Mouse (Mus musculus): Measurements from ENCODE around the gene Ttc28. TPM values are rescaled to one million over a fixed set of nuclear protein-coding genes. Genes with fewer than 3 reads are reported as not detected.
A peak's percentile ranks its signal among the peaks of the same experiment; 100 is the strongest.
"Not testable (repeated sequence)": the region's sequence is repeated elsewhere in the genome, so short reads cannot be mapped to it uniquely, and the experiment has no call there.

Gene Ttc28
- polyA plus RNA-seq, 1 experiment from 2014 or later: 14.5 TPM

DNA sequence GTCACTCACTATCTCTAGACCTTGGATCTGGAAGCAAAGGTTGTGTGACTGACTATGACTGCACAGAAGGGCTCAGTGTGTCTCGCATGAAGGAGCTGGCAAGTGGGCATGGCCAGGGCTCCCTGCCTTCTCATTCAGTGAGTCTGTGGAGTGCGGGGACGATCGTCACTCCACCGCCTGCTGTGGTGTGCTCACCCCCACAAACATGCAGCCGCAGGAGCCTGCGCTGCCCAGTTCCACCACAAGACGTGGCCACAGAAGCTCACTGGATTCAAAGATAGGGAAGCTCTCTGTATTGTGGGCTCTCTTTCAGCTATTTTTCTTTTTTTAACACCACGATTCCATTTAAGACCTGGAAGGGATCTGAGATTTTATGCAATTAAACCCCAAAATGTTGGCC, 374.8 kb downstream of the Ttc28 start:
- Histone ChIP-seq H3K4me3 (no peak overlapping the region), H3K27ac (no peak overlapping the region), H3K9me3 (no peaks in the 10 kb centered on the region), H3K27me3 (ENCODE audit: insufficient read depth, poor library complexity, severe bottlenecking) (peaks cover 29% of the 10 kb centered on the region), H3K4me1 (replicated peaks) (peaks cover 70% of the 10 kb centered on the region), H3K36me3 (no peaks in the 10 kb centered on the region)
- 80% methylated on average over 9 of the region's 9 CpGs for WGBS
- no peak for DNase-seq (ENCODE audit: low spot score)

- peaks cover 66% of the 10 kb centered on the region for H3K4me1 ChIP-seq (replicated peaks)
- H3K27me3 ChIP-seq (ENCODE audit: insufficient read depth, poor library complexity, severe bottlenecking): peaks cover 29% of the 10 kb centered on the region
These were observed 375.2 kb downstream of the Ttc28 start for GRCm38 (mm10) chr5:111254781-111255180.

DNA sequence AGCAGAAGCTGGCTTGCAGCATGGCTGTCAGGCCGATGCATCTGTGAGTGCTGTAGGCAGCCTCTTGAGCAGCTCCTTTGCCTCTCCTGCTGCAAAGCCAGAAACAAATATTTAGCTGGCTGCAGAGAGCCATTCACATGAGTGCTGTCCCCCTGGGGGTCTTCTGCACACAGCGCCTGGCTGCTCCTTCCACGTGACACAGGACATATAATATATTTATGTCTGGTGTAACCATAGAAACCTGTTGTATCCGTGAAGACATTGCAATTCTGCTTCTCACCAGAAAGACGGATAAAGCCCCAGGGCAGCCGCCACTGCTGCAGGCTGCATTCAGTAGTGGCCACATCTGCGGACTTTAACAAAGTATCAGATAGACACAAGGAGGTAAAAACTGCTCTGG, 376.6 kb downstream of the Ttc28 start:
- no peaks in the 10 kb centered on the region for H3K36me3 ChIP-seq
- no peaks in the 10 kb centered on the region for H3K9me3 ChIP-seq
- DNase-seq (ENCODE audit: low spot score): peak; percentile 43
- H3K27me3 ChIP-seq (ENCODE audit: insufficient read depth, poor library complexity, severe bottlenecking): peaks cover 28% of the 10 kb centered on the region
- 16% methylated on average over 7 of the region's 7 CpGs for WGBS
- peaks cover 70% of the 10 kb centered on the region for H3K4me1 ChIP-seq (replicated peaks)
- peak overlapping the region; percentile 74 for H3K27ac ChIP-seq
- 0 out of 2 replicates have a peak overlapping the region, but pooled peaks have one; percentile 3 for H3K4me3 ChIP-seq

More at GRCm38 (mm10) chr5:111254781-111255180, 375.2 kb downstream of the Ttc28 start:
- WGBS: 80% methylated on average over 11 of the region's 11 CpGs
- Histone ChIP-seq H3K9me3 (no peaks in the 10 kb centered on the region), H3K27ac (peak overlapping the region; percentile 74), H3K36me3 (no peaks in the 10 kb centered on the region), H3K4me3 (no peak overlapping the region)
- DNase-seq (ENCODE audit: low spot score): no peak

GRCm38 (mm10) chr5:111257127-111257526, 377.5 kb downstream of the Ttc28 start:
- Histone ChIP-seq H3K9me3 (no peaks in the 10 kb centered on the region), H3K4me1 (replicated peaks) (peaks cover 71% of the 10 kb centered on the region), H3K27me3 (ENCODE audit: insufficient read depth, poor library complexity, severe bottlenecking) (peaks cover 31% of the 10 kb centered on the region), H3K4me3 (no peak overlapping the region), H3K27ac (no peak overlapping the region), H3K36me3 (no peaks in the 10 kb centered on the region)
- 4% methylated on average over 2 of the region's 2 CpGs for WGBS
- peak; percentile 78 for DNase-seq (ENCODE audit: low spot score)

DNA sequence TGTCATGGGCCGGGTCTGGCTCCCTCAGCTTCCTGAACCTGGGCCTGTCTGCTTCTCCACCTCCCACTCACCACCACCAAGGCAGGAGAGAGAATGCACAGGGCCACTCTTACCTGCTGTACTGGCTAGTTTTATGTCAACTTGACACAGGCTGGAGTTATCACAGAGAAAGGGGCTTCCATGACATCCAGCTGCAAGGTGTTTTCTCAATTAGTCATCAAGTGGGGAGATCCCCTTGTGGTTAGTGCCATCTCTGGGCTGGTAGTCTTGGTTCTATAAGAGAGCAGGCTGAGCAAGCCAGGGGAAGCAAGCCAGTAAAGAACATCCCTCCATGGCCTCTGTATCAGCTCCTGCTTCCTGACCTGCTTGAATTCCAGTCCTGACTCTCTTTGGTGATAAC, 381.6 kb downstream of the Ttc28 start:
- not testable (repeated sequence) for H3K27ac ChIP-seq; H3K36me3 ChIP-seq; H3K4me3 ChIP-seq; DNase-seq (ENCODE audit: low spot score); H3K9me3 ChIP-seq
- H3K27me3 ChIP-seq (ENCODE audit: insufficient read depth, poor library complexity, severe bottlenecking): peaks cover 20% of the 10 kb centered on the region
- whole genome bisulfite sequencing: 96% methylated on average over 1 of the region's 1 CpGs
- peaks cover 69% of the 10 kb centered on the region for H3K4me1 ChIP-seq (replicated peaks)

- peaks cover 17% of the 10 kb centered on the region for H3K36me3 ChIP-seq
- DNase-seq (ENCODE audit: low spot score): no peak
- H3K4me3 ChIP-seq: no peak overlapping the region
- H3K4me1 ChIP-seq (replicated peaks): peaks cover 62% of the 10 kb centered on the region
- 73% methylated on average over 13 of the region's 13 CpGs for WGBS
- peaks cover 12% of the 10 kb centered on the region for H3K9me3 ChIP-seq
- peaks cover 20% of the 10 kb centered on the region for H3K27me3 ChIP-seq (ENCODE audit: insufficient read depth, poor library complexity, severe bottlenecking)
- peak overlapping the region; percentile 60; the same call in 1 of the 2 replicates for H3K27ac ChIP-seq
These were observed 382.4 kb downstream of the Ttc28 start for GRCm38 (mm10) chr5:111261733-111262573.

DNA sequence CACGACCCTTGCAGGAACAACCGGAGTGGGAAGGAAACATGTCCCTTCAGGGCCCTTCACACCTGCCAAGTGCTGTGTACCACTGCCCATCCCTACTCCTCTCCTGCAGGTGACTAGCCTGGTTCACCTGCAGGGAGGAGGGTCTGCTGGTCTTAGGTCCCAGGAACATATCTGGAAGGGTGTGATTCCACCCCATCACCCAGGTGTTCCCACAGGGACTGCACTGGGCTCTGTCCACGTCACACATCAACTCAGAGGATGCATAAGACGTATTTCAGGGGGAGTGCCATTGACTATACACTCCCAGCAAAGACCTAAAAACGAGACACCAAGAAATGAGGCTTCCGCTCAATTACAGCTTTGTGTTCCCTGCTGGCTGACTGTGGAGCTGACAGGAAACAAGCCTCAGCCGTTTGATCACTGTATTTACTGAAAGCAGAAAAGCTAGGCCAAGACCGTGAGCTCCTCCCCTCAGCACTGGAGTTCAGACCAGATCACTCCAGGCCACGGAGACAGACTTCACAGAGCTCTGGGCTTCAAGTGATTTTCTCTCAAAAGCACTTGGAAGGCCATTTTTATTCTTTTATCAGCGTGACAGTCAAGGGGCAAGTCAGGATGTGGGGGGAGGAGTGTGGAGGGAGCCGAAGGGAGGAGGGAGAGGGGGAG, 383.1 kb downstream of the Ttc28 start:
- 27% methylated on average over 11 of the region's 11 CpGs for WGBS
- Histone ChIP-seq H3K4me3 (no peak overlapping the region), H3K4me1 (replicated peaks) (peaks cover 54% of the 10 kb centered on the region), H3K27ac (peak overlapping the region; percentile 60), H3K27me3 (ENCODE audit: insufficient read depth, poor library complexity, severe bottlenecking) (peaks cover 19% of the 10 kb centered on the region), H3K36me3 (peaks cover 24% of the 10 kb centered on the region), H3K9me3 (peaks cover 12% of the 10 kb centered on the region)
- peak; percentile 33 for DNase-seq (ENCODE audit: low spot score)

DNA sequence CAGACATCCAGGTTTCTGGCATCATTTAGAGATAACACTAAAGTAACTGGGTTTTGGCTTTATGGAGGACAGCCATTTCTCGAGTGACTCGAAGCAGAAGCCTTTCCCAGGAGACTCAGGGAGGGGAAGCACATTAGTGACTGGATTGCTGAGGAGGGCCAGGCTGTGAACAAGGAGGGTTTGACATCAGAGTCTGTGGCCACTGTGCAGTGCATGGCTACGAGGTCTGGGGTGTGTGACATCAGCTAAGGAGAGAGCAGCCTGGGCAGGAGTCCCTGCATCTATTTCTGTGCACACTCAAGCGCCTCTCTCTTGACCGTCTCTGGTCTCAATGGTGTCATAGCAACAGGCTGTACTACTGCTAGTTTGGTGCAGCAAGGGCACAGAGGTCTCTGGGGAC, 383.8 kb downstream of the Ttc28 start:
- Histone ChIP-seq H3K4me1 (replicated peaks) (peaks cover 53% of the 10 kb centered on the region), H3K9me3 (peaks cover 12% of the 10 kb centered on the region), H3K27ac (peak overlapping the region; percentile 60), H3K4me3 (no peak overlapping the region), H3K27me3 (ENCODE audit: insufficient read depth, poor library complexity, severe bottlenecking) (peaks cover 13% of the 10 kb centered on the region; the same call in 1 of the 2 replicates), H3K36me3 (peaks cover 26% of the 10 kb centered on the region)
- no peak for DNase-seq (ENCODE audit: low spot score)
- WGBS: 33% methylated on average over 5 of the region's 5 CpGs

GRCm38 (mm10) chr5:111264488-111264887, 384.9 kb downstream of the Ttc28 start:
- Histone ChIP-seq H3K27me3 (ENCODE audit: insufficient read depth, poor library complexity, severe bottlenecking) (0 out of 2 replicates have a peak, but pooled peaks cover 8% of the 10 kb centered on the region), H3K27ac (no peak overlapping the region), H3K9me3 (peaks cover 12% of the 10 kb centered on the region), H3K36me3 (peaks cover 26% of the 10 kb centered on the region), H3K4me3 (no peak overlapping the region), H3K4me1 (replicated peaks) (peaks cover 56% of the 10 kb centered on the region)
- 88% methylated on average over 7 of the region's 7 CpGs for WGBS
- no peak for DNase-seq (ENCODE audit: low spot score)

DNA sequence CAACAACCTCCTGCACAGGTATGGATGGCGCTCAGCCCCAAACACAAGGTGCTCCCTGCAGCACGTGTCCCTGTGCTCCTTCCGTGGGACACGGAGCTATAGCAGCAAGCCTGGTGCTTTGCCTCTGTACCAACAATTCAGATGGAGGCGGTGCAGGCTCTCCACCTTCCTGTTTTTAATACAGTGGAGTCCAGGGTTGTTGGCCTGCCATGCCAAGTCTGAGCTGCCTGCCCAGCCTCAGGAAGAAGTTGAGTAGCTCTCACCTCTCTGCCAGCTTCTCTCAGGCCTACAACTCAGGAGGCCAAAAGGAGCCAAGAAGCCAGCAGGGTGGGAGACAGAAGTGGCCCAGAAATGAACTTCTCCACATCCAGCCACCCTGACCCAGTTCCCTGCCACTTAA, 387.1 kb downstream of the Ttc28 start:
- H3K36me3 ChIP-seq: peaks cover 26% of the 10 kb centered on the region
- 90% methylated on average over 5 of the region's 5 CpGs for WGBS
- H3K4me1 ChIP-seq (replicated peaks): peaks cover 66% of the 10 kb centered on the region
- no peak overlapping the region for H3K4me3 ChIP-seq
- H3K27ac ChIP-seq: no peak overlapping the region
- DNase-seq (ENCODE audit: low spot score): no peak
- H3K27me3 ChIP-seq (ENCODE audit: insufficient read depth, poor library complexity, severe bottlenecking): peaks cover 4% of the 10 kb centered on the region; the same call in 1 of the 2 replicates
- peaks cover 12% of the 10 kb centered on the region for H3K9me3 ChIP-seq

GRCm38 (mm10) chr5:111267100-111267499, 387.5 kb downstream of the Ttc28 start:
- peaks cover 8% of the 10 kb centered on the region for H3K27me3 ChIP-seq (ENCODE audit: insufficient read depth, poor library complexity, severe bottlenecking)
- 90% methylated on average over 3 of the region's 3 CpGs for WGBS
- DNase-seq (ENCODE audit: low spot score): no peak
- no peak overlapping the region for H3K27ac ChIP-seq
- H3K4me1 ChIP-seq (replicated peaks): peaks cover 62% of the 10 kb centered on the region
- H3K36me3 ChIP-seq: peaks cover 26% of the 10 kb centered on the region
- H3K9me3 ChIP-seq: peaks cover 12% of the 10 kb centered on the region
- no peak overlapping the region for H3K4me3 ChIP-seq

DNA sequence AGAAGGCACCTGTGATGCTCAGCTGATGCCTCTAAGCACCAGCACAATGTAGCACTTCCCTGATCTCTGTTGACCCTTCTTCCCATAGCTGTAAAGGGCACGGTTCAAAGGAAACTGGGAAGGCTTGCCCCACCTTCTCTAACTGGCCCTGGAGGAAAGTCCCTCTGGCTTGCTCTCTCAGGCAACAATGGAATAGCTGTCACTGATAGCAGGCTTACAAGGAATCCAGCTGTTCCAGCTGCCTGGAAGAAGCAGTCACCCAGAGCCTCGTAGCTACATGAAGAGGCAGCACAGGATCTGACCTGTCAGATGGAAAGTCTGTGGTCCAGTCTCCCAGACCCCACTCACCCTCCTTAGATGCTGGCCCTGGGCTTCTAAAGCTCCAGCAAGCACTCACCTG, 389.2 kb downstream of the Ttc28 start:
- Histone ChIP-seq H3K27me3 (ENCODE audit: insufficient read depth, poor library complexity, severe bottlenecking) (peaks cover 22% of the 10 kb centered on the region), H3K36me3 (peaks cover 35% of the 10 kb centered on the region), H3K9me3 (peaks cover 12% of the 10 kb centered on the region), H3K4me1 (replicated peaks) (peaks cover 48% of the 10 kb centered on the region), H3K27ac (no peak overlapping the region), H3K4me3 (no peak overlapping the region)
- no peak for DNase-seq (ENCODE audit: low spot score)
- WGBS: 16% methylated on average over 2 of the region's 2 CpGs
